Mouse (Mus musculus): Measurements from ENCODE around the gene Ankrd33.

- no peak for TF ChIP-seq CTCF (IDR thresholded peaks at IDR 0.05; ENCODE audit: low read depth)
- no peak for TF ChIP-seq EP300 (IDR thresholded peaks at IDR 0.05; ENCODE audit: low read depth)
Measured at GRCm38 (mm10) chr15:101070762-101071161, 44.8 kb upstream of the Ankrd33 start.

Measured in liver, postnatal 0 days (tissue).